8 mouse cellular contexts compared by ENCODE assay signal in the genomic region with DNA sequence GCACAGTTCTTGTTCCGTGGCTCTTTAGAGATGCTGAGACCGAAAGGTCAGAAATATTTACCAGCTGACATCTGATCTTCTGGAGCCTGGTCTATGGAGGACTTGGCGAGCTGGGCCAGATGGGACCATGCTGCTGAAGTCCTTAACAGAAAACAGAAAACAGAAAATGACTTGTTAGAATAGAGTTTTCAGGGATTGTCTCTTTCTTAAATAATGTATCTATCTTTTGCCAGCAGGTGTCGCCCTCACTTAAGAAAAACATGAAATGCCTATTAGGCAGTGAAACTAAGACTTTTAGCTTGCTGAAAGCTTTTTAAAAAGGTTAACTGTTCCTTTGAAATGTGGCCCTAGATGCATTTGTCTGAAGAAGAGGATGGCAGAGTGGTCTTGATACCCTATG. TPM values are rescaled to one million over a fixed set of nuclear protein-coding genes. Genes with fewer than 3 reads are reported as not detected.
DNase-seq lines count a peak whose midpoint lies in the region; ATAC-seq lines count a peak whose summit lies in the region.

No protein-coding gene starts in this region.

- ATAC-seq in cerebellum, adult (ENCODE audit: insufficient number of reproducible peaks, low FRiP score, low TSS enrichment), result no peak
- ATAC-seq in liver, embryonic 11.5 days (replicated peaks; ENCODE audit: low FRiP score), result no peak

- H3K27ac ChIP-seq in liver, embryonic 11.5 days (ENCODE audit: low read depth, low read length), result no peak overlapping the region

- H3K9me3 ChIP-seq in liver, embryonic 11.5 days (ENCODE audit: control insufficient read depth, low read length), result no peaks in the 10 kb centered on the region

- intact Hi-C loops in gastrocnemius, postnatal 14 days (cut with DNase I; ENCODE audit: low total_unique reads), result no loop called here

- peaks cover 3% of the 10 kb centered on the region; the same call in 1 of the 2 replicates for H3K36me3 ChIP-seq in liver, embryonic 11.5 days (ENCODE audit: control insufficient read depth, insufficient read depth, low read length)

- no peaks in the 10 kb centered on the region for H3K27me3 ChIP-seq in liver, embryonic 11.5 days (replicated peaks; ENCODE audit: control insufficient read depth, insufficient read depth, low read length)

- WGBS in liver, embryonic 11.5 days, result 55% methylated on average over 4 of the region's 4 CpGs

- no peak overlapping the region for H3K4me3 ChIP-seq in liver, embryonic 11.5 days (ENCODE audit: low read depth, low read length)

- DNase-seq in cerebellum, adult 11 months, result peak; percentile 45
- DNase-seq in liver, result peak; percentile 68
- DNase-seq in liver, embryonic 11.5 days (ENCODE audit: low spot score), result no peak
- DNase-seq in brain, adult 2 months (ENCODE audit: low read depth, low spot score), result peak; percentile 81
- peak; percentile 43 for DNase-seq in gastrocnemius, postnatal 14 days
- DNase-seq in lung, postnatal 14 days, result peak; percentile 80
- DNase-seq in telencephalon, adult 2 months (ENCODE audit: low read depth, low spot score), result peak; percentile 42

- H3K4me2 ChIP-seq in liver, embryonic 11.5 days, result no peak overlapping the region

- no peaks in the 10 kb centered on the region for H3K4me1 ChIP-seq in liver, embryonic 11.5 days (replicated peaks; ENCODE audit: control insufficient read depth, insufficient read depth, low read length)

- H3K9ac ChIP-seq in liver, embryonic 11.5 days (ENCODE audit: low read depth, low read length), result no peak overlapping the region

RNA-seq across cellular contexts. Expression of a gene that starts 55.2 kb away (rescaled TPM):
- 8.0 TPM in 2 replicates for polyA plus RNA-seq in liver, embryonic 11.5 days (2014; fragmentation: Nextera tagmentation; extraction: Ambion mirVana)
- 10 to 100 TPM; 16.5 to 18.1 TPM for total RNA-seq in gastrocnemius, postnatal 14 days (2021)
